Mouse (Mus musculus) brain, embryonic 18.5 days (tissue): ENCODE data around the gene Taar5.
A peak's percentile ranks its signal among the peaks of the same experiment; 100 is the strongest.

Source experiments
- DNase-seq: peaks from one replicate; pipeline ENCODE4 v3.0.0-alpha.2; 2012; ENCODE audit warnings: low read depth, low spot score

Taar5 gene

GRCm38 (mm10) chr10:23970656-23971165 is at the start of gene Taar5:
TSS of gene Taar5 (plus strand) at chr10:23970706.
- DNase-seq: no peak

DNA sequence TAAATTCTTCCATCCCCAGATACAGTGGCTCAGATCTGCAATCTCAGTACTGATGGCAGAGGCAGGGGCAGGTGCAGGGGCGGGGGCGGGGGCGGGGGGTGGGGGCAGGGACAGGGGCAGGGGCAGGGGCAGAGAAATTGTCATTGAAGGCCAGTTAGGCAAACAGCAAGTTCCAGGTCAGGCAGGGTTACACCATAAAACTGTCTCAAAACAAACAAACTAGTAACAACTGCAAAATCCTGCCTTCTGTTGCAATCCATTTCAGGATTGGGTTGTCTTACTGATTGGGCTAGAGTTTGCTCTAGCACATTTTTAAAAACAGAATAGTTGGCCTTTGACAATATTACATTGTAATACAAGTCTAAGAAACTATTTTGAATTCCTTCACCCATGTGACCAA is 48.0 kb upstream of the Taar5 start:
- DNase-seq: no peak

- no peak for DNase-seq
Measured at GRCm38 (mm10) chr10:23923941-23924340, 46.6 kb upstream of the Taar5 start.

GRCm38 (mm10) chr10:23937613-23938012 is 32.9 kb upstream of the Taar5 start:
- DNase-seq: no peak

GRCm38 (mm10) chr10:23938312-23938711 is 32.2 kb upstream of the Taar5 start, which contains the start of gene Taar2:
TSS of gene Taar2 (plus strand) at chr10:23938572.
- no peak for DNase-seq

DNA sequence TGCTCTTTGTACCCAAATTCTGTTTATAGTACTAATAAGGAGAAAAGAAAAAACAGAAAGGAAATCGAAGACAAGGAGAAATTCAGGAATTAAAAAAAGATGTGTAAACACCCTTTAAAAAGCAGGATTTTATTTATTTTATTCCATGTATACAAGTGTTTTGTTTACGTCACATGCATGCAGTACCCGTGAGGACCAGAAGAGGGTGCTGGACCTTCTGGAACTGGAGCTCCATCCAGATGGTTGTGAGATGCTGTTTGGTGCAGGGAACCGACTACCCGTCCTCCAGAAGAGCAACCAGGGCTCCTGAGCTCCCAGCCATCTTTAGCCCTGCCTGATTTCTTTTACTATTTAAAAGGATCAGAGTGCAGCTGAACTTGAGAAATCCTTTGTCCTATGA is 28.0 kb upstream of the Taar5 start:
- DNase-seq: no peak

- DNase-seq: no peak
Measured at GRCm38 (mm10) chr10:23948026-23948425, 22.5 kb upstream of the Taar5 start.

- DNase-seq: peak; percentile 16
Measured at GRCm38 (mm10) chr10:23949508-23950005, 20.9 kb upstream of the Taar5 start, which contains the start of gene Taar3. TSS of gene Taar3 (plus strand) at chr10:23949558.

DNA sequence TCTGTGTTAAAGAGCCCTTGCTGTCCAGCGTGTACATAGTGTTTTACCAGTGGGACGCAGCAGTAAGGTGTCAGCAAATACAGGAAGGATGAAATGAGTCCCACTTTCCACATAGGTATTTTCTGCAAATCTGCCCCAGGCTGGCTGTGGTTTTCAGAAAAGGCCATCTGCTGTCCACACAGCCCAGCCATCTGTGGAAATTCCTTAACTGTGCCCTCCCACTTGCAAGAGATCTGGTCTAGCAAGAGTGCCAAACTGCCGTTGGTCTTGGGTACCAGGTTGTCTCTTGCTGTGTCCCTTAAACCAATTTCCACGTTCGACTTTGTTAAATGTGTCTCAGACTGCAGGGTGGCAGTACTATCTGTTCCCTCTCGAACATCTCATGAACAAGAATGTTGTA is 18.8 kb upstream of the Taar5 start:
- no peak for DNase-seq

GRCm38 (mm10) chr10:23959071-23959470 is 11.4 kb upstream of the Taar5 start:
- no peak for DNase-seq

- DNase-seq: no peak
Measured at GRCm38 (mm10) chr10:23960444-23960915, 10.0 kb upstream of the Taar5 start, which contains the start of gene Taar4. TSS of gene Taar4 (plus strand) at chr10:23960494.

GRCm38 (mm10) chr10:23963444-23963843 is 7.1 kb upstream of the Taar5 start:
- DNase-seq: no peak

GRCm38 (mm10) chr10:23964921-23965610 is 5.4 kb upstream of the Taar5 start:
- DNase-seq: no peak

DNA sequence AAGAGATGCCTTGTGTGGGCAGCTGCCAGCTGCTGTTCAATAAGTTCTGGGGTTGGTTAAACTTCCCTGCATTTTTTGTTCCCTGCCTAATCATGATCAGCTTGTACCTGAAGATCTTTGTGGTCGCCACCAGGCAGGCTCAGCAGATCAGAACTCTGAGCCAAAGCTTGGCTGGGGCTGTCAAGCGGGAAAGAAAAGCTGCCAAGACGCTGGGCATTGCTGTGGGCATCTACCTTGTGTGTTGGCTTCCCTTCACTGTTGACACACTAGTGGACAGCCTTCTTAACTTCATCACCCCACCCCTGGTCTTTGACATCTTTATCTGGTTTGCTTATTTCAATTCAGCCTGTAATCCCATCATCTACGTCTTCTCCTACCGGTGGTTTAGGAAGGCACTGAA is 750 bp downstream of the Taar5 start:
- DNase-seq: no peak

- no peak for DNase-seq
Measured at GRCm38 (mm10) chr10:23977958-23978357, 7.5 kb downstream of the Taar5 start.

- DNase-seq: peak; percentile 47
Measured at GRCm38 (mm10) chr10:23978901-23979705, 8.6 kb downstream of the Taar5 start.

DNA sequence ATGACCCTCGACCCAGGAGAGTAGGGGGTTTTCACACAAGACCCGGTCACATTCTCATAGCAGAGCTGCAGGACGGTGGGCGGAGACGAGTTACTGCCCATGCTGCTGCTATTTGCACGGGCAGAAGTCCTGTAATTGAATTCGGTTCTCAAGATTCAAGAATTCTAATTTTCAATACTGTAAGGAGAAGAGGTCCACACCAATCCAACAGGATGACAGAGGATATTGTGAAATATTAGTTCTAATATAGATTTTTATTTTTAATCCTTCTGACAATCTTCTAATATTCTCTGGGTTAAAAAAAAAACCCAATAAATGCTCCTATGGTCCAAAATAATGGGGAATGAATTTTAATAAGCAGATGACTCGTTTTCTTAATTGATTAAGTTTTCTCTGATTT is 15.0 kb downstream of the Taar5 start, which contains the start of gene Taar6:
Gene Taar6, minus strand, starts transcription at position 101 of the 400 bp plus-strand sequence.
- DNase-seq: no peak

GRCm38 (mm10) chr10:23986419-23986818 is 15.9 kb downstream of the Taar5 start:
- no peak for DNase-seq

DNA sequence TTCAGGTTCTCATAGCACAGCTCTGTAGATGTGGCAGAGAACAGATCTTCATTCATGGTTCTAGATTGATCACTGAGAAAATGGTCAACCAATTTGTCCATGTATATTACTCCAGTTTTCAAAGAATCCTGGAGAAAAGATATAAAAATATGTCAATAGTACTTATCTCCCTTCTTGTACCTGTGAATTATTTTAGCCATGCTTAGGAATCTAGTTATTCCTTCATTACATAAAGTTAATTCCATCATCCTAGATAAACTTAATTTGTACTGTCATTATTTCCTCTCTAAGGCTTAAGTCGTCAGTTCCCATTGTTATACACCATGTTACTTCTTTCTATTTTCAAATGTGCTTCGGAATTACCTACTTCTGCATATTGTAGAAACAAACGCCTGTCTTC is 22.9 kb downstream of the Taar5 start, which contains the start of gene Taar7a:
Gene Taar7a, minus strand, starts transcription at position 101 of the 400 bp plus-strand sequence.
- DNase-seq: no peak

- DNase-seq: no peak
Measured at GRCm38 (mm10) chr10:23999639-24000038, 29.1 kb downstream of the Taar5 start, which contains the start of gene Taar7b. TSS of gene Taar7b (plus strand) at chr10:23999939.

GRCm38 (mm10) chr10:24006442-24006841 is 35.9 kb downstream of the Taar5 start:
- DNase-seq: no peak

DNA sequence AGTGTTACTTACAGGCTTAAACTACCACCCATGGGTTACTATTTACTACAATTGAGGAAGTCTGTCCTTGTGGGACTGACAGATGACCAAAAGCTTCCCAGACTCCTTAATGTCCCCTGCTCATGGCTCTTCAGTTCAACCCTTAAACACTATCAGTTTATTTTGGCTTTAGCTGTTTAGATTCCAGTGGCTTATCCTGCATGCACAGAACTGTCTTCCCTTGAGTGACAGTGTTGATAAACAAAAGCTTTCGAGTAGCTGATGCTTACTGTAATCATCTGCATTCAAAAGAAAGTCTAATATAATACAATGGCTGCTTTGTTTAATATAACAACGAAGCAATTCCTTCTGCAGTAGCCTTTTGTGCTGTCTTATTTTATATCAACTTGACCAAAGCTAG is 36.5 kb downstream of the Taar5 start:
- no peak for DNase-seq
